Mouse (Mus musculus): ENCODE data around the gene Krt36. TPM values are rescaled to one million over a fixed set of nuclear protein-coding genes. Genes with fewer than 3 reads are reported as not detected.

The Krt36 gene
- total and polyA plus RNA-seq, 2 experiments from 2014 or later: 0.44 TPM; not detected in 1

GRCm38 (mm10) chr11:100100391-100100790 is 5.0 kb downstream of the Krt36 start:
- no peak for ATAC-seq (ENCODE audit: low FRiP score)
- H3K9me3 ChIP-seq (ENCODE audit: low read length): no peaks in the 10 kb centered on the region
- 83% methylated on average over 4 of the region's 4 CpGs for WGBS
- no peaks in the 10 kb centered on the region for H3K36me3 ChIP-seq (ENCODE audit: insufficient read depth, low read length)
- H3K4me1 ChIP-seq (ENCODE audit: insufficient read depth, low read length): no peaks in the 10 kb centered on the region
- H3K9ac ChIP-seq (replicated peaks; ENCODE audit: low read length, poor library complexity, severe bottlenecking): no peak overlapping the region
- H3K4me3 ChIP-seq (ENCODE audit: low read depth, low read length): no peak overlapping the region
- no peak for DNase-seq (ENCODE audit: low spot score)
- H3K27me3 ChIP-seq (ENCODE audit: insufficient read depth, low read length): no peaks in the 10 kb centered on the region
- no peak overlapping the region for H3K4me2 ChIP-seq (ENCODE audit: low read depth, low read length, poor library complexity, severe bottlenecking)
- no peak overlapping the region for H3K27ac ChIP-seq (ENCODE audit: low read depth, low read length)
- TF ChIP-seq CTCF (IDR thresholded peaks at IDR 0.05): no peak

- no peaks in the 10 kb centered on the region for H3K36me3 ChIP-seq (ENCODE audit: insufficient read depth, low read length)
- H3K4me3 ChIP-seq (ENCODE audit: low read depth, low read length): no peak overlapping the region
- H3K4me2 ChIP-seq (ENCODE audit: low read depth, low read length, poor library complexity, severe bottlenecking): no peak overlapping the region
- DNase-seq (ENCODE audit: low spot score): no peak
- H3K27ac ChIP-seq (ENCODE audit: low read depth, low read length): no peak overlapping the region
- WGBS: 78% methylated on average over 9 of the region's 9 CpGs
- no peak overlapping the region for H3K9ac ChIP-seq (replicated peaks; ENCODE audit: low read length, poor library complexity, severe bottlenecking)
- H3K4me1 ChIP-seq (ENCODE audit: insufficient read depth, low read length): no peaks in the 10 kb centered on the region
- no peak for TF ChIP-seq CTCF (IDR thresholded peaks at IDR 0.05)
- H3K27me3 ChIP-seq (ENCODE audit: insufficient read depth, low read length): no peaks in the 10 kb centered on the region
- ATAC-seq (ENCODE audit: low FRiP score): no peak
- H3K9me3 ChIP-seq (ENCODE audit: low read length): no peaks in the 10 kb centered on the region
Observed at GRCm38 (mm10) chr11:100097819-100098218, 7.6 kb downstream of the Krt36 start.

GRCm38 (mm10) chr11:100096141-100096540 is 9.3 kb downstream of the Krt36 start, which contains the start of gene Krt35:
Gene Krt35 (minus strand): TSS chr11:100096241.
- no peak for TF ChIP-seq CTCF (IDR thresholded peaks at IDR 0.05)
- Histone ChIP-seq H3K9ac (replicated peaks; ENCODE audit: low read length, poor library complexity, severe bottlenecking) (no peak within 1 kb of the TSS), H3K4me3 (ENCODE audit: low read depth, low read length) (no peak within 1 kb of the TSS), H3K9me3 (ENCODE audit: low read length) (no peaks in the 10 kb centered on the region), H3K4me2 (ENCODE audit: low read depth, low read length, poor library complexity, severe bottlenecking) (no peak within 1 kb of the TSS), H3K36me3 (ENCODE audit: insufficient read depth, low read length) (no peaks in the 10 kb centered on the region), H3K27me3 (ENCODE audit: insufficient read depth, low read length) (no peaks in the 10 kb centered on the region), H3K4me1 (ENCODE audit: insufficient read depth, low read length) (no peaks in the 10 kb centered on the region), H3K27ac (ENCODE audit: low read depth, low read length) (no peak within 1 kb of the TSS)
- ATAC-seq (ENCODE audit: low FRiP score): no peak
- no peak for DNase-seq (ENCODE audit: low spot score)
- WGBS: 91% methylated on average over 9 of the region's 9 CpGs

GRCm38 (mm10) chr11:100088378-100089025 is 16.9 kb downstream of the Krt36 start:
- Histone ChIP-seq H3K27me3 (ENCODE audit: insufficient read depth, low read length) (no peaks in the 10 kb centered on the region), H3K27ac (ENCODE audit: low read depth, low read length) (no peak overlapping the region), H3K4me3 (ENCODE audit: low read depth, low read length) (no peak overlapping the region), H3K9ac (replicated peaks; ENCODE audit: low read length, poor library complexity, severe bottlenecking) (no peak overlapping the region), H3K9me3 (ENCODE audit: low read length) (no peaks in the 10 kb centered on the region), H3K4me1 (ENCODE audit: insufficient read depth, low read length) (no peaks in the 10 kb centered on the region), H3K36me3 (ENCODE audit: insufficient read depth, low read length) (no peaks in the 10 kb centered on the region), H3K4me2 (ENCODE audit: low read depth, low read length, poor library complexity, severe bottlenecking) (no peak overlapping the region)
- no peak for TF ChIP-seq CTCF (IDR thresholded peaks at IDR 0.05)
- DNase-seq (ENCODE audit: low spot score) (no peak), ATAC-seq (ENCODE audit: low FRiP score) (no peak)
- whole genome bisulfite sequencing: 70% methylated on average over 7 of the region's 7 CpGs

- no peak within 1 kb of the TSS for H3K27ac ChIP-seq (ENCODE audit: low read depth, low read length)
- no peak for ATAC-seq (ENCODE audit: low FRiP score)
- H3K4me3 ChIP-seq (ENCODE audit: low read depth, low read length): no peak within 1 kb of the TSS
- no peaks in the 10 kb centered on the region for H3K9me3 ChIP-seq (ENCODE audit: low read length)
- DNase-seq (ENCODE audit: low spot score): no peak
- H3K9ac ChIP-seq (replicated peaks; ENCODE audit: low read length, poor library complexity, severe bottlenecking): no peak within 1 kb of the TSS
- no peak for TF ChIP-seq CTCF (IDR thresholded peaks at IDR 0.05)
- no peaks in the 10 kb centered on the region for H3K36me3 ChIP-seq (ENCODE audit: insufficient read depth, low read length)
- 95% methylated on average over 10 of the region's 10 CpGs for WGBS
- H3K27me3 ChIP-seq (ENCODE audit: insufficient read depth, low read length): no peaks in the 10 kb centered on the region
- H3K4me2 ChIP-seq (ENCODE audit: low read depth, low read length, poor library complexity, severe bottlenecking): no peak within 1 kb of the TSS
- H3K4me1 ChIP-seq (ENCODE audit: insufficient read depth, low read length): no peaks in the 10 kb centered on the region
Observed at GRCm38 (mm10) chr11:100087861-100088260, 17.6 kb downstream of the Krt36 start, which contains the start of gene Krt32. Gene Krt32 (minus strand): TSS chr11:100088226.

GRCm38 (mm10) chr11:100073873-100074272 is 31.6 kb downstream of the Krt36 start:
- WGBS: 73% methylated on average over 1 of the region's 1 CpGs
- ATAC-seq (ENCODE audit: low FRiP score) (no peak), DNase-seq (ENCODE audit: low spot score) (no peak)
- H3K4me3 ChIP-seq (ENCODE audit: low read depth, low read length): no peak overlapping the region
- H3K27me3 ChIP-seq (ENCODE audit: insufficient read depth, low read length): no peaks in the 10 kb centered on the region
- H3K27ac ChIP-seq (ENCODE audit: low read depth, low read length): no peak overlapping the region
- H3K9ac ChIP-seq (replicated peaks; ENCODE audit: low read length, poor library complexity, severe bottlenecking): no peak overlapping the region
- no peak overlapping the region for H3K4me2 ChIP-seq (ENCODE audit: low read depth, low read length, poor library complexity, severe bottlenecking)
- H3K4me1 ChIP-seq (ENCODE audit: insufficient read depth, low read length): no peaks in the 10 kb centered on the region
- no peak for TF ChIP-seq CTCF (IDR thresholded peaks at IDR 0.05)
- H3K9me3 ChIP-seq (ENCODE audit: low read length): no peaks in the 10 kb centered on the region
- H3K36me3 ChIP-seq (ENCODE audit: insufficient read depth, low read length): no peaks in the 10 kb centered on the region
